Mouse (Mus musculus) E14TG2a.4 (cell line): ENCODE results near the gene Zfp385c.

ENCODE experiments used
- CTCF ChIP-seq: conservative IDR thresholded peaks from 2 replicates; pipeline ENCODE4 v1.5.1; 2014; ENCODE audit warnings: low read length
- POU5F1 ChIP-seq: IDR thresholded peaks from 2 replicates; pipeline ENCODE4 v1.6.1; 2014; ENCODE audit warnings: low read length, borderline replicate concordance

GRCm38 (mm10) chr11:100730477-100731205, 38.4 kb upstream of the Zfp385c start:
- TF ChIP-seq CTCF (no peak), POU5F1 (no peak)
